Mouse (Mus musculus) gastrocnemius, postnatal 36 days (tissue): Measurements from ENCODE around the gene CN725425. TPM values are rescaled to one million over a fixed set of nuclear protein-coding genes. Genes with fewer than 3 reads are reported as not detected.

Source experiments
- DNase-seq, 2 experiments: peaks; one replicate each; pipeline ENCODE4 v3.0.0; 2022
- intact Hi-C: fragments of 180-260 bp; cut with DNase I; formaldehyde crosslinking; loops from one replicate; pipeline ENCODE4 v1.15.1; 2025
- total RNA-seq, 2 experiments: library from RNA; stranded (reverse); gene quantifications; 2 replicates each; pipeline ENCODE4 v1.2.3; 2021

The CN725425 gene
- total RNA-seq, 2 experiments from 2014 or later, result not detected

DNA sequence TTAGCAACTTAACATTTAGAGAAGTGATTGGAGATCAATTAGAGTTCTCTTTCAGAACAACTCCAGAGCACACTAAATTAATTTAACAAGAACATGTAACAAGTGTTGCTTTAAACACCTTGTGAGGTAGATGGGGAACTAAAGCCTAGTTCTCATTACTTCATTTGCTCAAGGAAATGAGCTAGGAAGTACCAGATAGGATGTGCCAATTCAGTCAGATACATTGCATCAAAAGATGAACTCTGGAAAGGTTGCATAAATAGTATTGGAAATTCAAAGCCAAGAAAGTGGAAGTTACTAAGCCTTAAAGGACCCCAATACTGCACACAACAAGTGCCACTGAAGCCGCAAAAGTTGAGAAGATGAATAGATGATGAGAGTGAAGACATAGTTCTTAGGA lies 3.2 kb downstream of the CN725425 start:
- intact Hi-C loops, result no loop called here
- DNase-seq, result no peak

DNA sequence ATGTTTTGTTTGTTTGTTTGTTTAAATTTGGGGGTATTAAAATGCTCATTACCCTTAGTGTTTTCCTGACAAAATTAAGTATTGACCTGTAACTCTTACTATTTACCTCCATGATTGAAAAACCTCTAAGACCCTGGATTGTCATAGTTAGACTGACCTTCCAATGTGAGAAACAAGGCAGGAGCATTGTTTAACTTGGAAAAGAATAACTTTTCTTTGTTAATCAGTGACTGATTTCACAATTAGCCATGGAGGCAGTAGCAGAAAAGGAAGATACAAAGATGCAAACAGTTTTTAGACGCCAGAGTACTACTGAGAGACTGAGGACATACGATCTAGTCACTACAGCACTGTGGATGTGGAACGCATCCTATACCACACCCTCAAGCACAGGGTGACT lies 4.2 kb downstream of the CN725425 start:
- no peak for DNase-seq
- intact Hi-C loops, result no loop called here

DNA sequence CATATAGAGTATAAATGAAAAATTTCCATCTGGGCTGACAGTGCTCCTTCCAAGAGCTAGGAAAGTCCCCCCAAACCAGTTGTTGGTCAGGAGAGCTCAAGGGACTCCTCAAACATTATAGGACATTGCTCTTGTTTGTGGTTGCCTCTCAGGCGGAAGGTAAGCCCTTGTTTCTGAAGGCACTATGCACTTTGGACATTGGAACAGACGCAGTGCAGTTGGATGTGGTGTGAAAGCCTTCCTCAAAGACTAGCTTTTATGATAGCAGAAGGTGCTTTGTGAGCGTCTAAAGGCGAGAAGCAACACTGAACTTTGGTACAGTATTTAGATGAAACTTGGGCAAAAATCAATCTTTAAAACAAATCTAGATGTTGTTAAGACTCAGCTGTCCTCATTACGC lies 7.2 kb downstream of the CN725425 start:
- intact Hi-C loops, result no loop called here
- no peak for DNase-seq

DNA sequence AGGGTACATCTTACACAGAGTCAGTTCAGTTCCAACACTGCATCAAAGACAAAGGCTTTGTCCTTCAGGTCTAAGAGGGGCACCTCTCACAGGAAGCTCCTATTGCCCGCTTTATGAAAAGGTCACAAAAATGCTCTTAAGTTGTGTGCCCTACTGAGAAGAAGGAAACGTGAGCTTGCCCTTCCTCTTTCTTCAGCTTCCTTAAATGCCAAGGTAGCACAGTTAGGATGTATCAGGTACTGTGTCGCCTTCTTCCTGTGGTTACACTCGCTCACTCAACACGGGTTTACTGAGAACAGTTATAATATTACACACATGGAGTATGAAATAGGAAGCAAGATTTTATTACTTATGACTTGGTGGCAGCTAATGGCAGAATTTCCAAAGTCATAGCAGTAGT lies 38.0 kb downstream of the CN725425 start:
- DNase-seq, result no peak
- intact Hi-C loops, result no loop called here

DNA sequence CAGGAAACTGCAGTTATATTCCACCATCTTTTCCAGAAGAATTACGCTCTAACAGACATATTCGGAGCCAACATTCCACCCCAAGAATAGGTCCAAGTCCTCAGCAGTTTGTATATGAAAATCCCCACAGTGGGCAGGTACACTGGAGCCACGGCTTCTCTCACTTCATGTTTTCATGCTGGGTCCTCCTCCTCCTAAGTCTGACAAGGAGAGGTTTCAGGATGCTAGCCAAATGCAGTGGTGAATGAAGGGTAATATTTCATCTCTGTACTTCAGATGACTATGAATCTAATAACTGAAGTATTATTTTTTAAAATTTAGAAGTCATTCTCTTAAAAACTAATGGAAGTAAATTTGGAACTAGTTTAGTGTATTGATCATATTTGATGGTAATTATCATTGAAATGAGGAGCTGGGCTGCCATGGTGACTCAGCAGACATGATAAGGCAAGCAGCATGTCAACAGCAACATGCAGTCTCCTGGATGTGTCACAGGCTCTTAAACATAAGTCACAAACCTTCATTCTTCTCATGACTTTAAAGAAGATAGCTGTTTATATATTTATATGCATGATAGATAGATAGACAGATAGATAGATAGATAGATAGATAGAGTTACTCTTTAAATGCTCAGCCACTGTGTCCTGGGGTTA lies 41.5 kb downstream of the CN725425 start:
- DNase-seq, result no peak
- intact Hi-C loops, result no loop called here

DNA sequence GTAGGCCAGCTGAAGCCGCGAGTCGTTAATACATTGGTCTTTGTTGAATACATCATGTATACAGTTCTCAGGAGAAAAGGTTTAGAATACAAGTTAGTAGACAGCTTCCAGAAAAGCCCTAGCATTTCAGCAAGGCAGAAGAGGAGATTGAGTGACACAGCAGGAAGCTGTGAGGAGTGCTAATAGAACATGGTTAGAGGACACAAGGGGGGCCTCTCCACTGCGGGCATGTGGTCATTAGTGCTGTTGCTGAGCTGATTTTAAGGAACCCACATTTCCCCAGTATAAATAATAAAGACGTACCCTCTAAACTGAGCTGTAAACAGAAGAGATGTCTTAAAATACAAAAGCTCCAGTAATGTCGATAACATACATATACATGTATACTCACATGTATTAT lies 51.5 kb downstream of the CN725425 start:
- intact Hi-C loops, result no loop called here
- no peak for DNase-seq

DNA sequence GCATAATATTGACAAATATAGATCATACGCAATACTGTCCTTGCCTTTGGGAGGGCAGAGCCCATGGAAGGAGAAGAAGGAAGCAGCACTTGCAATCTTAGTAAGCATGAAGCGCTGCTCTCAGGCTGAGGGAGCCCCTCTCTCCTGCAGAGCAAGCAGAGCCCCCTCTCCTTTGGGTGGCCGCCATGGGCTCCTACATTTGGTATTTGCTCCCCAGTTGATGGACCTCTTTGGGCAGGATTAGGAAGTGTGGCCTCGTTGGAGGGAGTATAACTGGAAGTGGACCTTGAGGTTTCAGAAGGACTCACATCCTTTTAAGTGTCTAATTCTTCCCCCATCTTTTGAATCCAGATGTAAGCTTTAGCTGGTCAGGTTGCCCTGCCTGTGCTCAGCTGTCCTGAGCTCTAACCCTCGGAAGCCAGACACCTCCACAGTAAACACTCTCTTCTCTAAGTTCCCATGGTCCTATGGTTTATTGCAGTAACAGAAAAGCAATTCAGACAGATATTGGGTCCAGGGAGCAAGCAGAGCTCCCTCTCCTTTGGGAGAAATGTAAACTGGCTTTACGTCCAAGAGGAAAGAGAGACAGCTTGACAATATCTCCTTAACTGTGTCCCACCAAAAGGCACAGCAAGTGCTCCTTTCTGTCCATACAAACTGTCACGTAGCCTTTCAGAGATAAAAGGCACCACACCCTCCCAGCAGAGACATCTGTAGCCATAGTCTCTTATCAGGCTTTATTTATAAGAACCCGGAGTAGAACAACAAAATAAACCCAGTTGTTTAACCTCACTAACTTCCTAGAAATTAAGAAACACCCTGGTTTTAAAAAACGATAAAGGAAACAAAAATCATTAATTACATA lies 52.5 kb downstream of the CN725425 start:
- no peak for DNase-seq
- intact Hi-C loops, result no loop called here

DNA sequence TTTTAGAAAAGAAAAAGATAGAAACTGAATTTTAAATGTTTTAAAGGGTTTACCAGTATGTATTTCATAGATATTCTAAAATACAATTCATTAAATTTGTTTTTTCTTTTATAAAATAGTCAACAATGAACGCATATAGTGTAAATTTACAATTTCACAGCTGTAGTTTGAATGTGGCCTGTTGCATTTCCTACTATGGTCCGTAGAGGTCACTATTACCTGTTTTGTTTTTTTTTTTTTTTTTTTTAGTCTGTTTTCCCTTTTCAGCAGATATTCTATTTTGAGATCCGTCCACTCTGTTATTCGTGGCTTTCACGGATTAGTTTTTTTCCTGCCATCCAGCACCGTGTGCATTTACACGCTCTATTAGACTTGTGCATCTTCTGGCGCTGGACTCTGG lies 53.7 kb downstream of the CN725425 start:
- no peak for DNase-seq
- intact Hi-C loops, result no loop called here

DNA sequence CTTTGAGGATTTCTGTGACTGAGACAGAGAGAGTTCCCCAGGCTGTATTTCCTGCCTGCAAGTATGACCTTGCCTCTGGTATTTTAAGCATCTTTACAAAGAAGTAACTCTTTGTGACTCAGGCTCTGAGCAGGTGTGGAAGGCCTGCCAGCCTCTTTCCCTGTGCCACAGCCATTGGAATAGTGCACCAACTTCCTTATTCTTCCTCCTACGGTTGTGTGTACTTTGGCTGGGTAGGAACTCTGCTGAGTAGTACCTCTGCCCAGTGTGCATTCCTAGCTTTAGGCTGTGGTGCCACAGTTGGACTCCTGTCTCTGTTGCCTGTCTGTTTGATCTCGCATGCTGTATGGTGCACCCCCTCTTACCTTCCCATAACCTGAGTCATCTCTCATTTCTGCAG lies 56.0 kb downstream of the CN725425 start:
- intact Hi-C loops, result loop anchor here (2.0 kb wide), 1 partner anchor 33 kb away; no protein-coding TSS in a partner anchor
- DNase-seq, result no peak

DNA sequence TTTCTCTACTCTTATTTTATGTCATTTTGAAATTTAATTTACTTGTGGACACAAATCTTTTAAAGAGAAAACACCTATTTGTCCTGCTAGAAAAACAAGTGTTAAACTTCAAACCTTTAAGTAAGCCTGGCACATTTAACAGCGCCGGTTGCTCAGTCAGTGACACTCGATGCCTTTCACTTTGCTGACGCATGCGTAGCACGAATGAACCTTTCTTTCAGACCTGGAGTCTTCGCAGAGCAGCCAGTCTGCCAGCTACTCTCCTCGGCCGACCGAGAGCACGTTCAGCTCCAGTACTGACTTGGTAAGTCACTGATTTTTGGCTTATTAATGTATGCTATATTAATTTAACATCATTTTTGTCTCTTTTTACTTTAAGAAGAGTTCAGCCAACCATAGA lies 57.8 kb downstream of the CN725425 start:
- peak in 1 of 2 experiments; percentile 35 for DNase-seq
- intact Hi-C loops, result no loop called here

DNA sequence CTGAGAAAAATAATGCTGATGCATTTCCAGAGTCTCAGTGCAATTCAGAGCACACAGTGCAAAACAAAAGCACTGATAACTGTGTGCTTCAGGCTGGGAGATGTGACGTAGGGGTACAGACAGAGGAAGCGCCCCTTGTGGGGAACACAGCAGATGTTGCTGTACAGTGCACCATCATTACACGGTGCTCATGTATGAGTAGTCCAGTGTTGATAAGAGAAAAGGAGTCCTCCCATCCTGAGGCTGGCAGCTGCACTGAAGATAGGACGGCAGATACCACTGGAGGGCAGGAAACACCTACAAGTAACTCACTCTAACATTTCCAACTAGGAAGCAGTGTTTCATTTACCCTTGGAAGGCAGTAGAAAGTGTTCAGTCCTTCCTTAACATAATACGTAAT lies 61.3 kb downstream of the CN725425 start:
- intact Hi-C loops, result no loop called here
- no peak for DNase-seq

DNA sequence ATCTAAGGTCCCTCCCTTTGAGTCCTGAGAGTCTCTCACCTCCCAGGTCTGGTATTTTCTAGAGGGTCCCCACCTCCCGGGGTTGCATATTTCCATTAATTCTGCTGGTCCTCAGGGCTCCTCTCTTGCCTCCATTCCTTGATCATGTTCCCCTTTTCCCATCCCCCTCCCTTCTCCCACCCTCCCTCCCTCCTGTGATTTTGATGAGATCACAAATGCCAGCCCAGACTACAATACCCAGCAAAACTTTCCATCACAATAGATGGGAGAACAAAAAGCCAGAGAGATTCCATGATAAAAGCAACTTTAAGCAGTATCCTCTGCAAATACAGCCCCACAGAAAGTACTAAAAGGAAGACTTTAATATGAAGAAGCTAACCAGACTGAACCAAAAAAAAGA lies 64.6 kb downstream of the CN725425 start:
- DNase-seq, result no peak
- intact Hi-C loops, result no loop called here

DNA sequence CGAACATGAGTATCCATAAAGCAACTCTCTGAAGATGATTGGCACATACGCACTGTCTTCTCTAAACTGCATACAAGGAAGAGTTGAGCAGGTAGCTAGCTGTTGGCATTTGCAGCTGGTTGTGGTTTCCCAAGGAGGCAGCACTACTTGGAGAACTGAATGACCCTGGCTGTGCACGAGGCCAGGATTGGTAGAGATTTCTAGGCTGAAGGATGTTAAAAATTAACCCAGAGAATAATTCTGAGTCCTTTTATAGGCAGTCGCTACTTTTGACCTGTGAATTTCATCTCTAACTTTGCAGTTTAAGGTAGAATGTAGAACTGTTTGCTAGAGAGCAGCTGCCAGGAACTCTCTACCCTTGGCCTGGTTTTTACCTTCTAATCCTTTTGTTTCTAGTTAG lies 69.2 kb downstream of the CN725425 start:
- intact Hi-C loops, result no loop called here
- DNase-seq, result no peak

DNA sequence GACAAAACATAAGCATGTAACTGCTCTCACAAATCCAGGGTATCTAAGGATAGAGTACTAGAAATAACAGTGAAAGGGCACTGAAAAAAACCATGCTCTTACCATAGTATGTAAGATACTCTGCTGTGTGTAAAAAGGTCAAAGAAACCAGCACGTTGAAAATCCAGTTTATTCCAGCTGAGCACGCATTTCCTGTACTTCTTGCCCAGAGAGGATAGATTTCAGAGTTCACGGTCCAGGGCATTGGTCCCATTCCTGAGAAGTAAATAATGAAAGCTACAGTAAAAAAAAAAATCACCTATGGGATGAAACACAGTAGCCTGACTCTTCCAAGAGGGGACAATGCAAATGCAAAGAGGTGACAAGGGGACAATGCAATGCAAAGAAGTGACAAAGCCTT lies 76.7 kb downstream of the CN725425 start:
- no peak for DNase-seq
- intact Hi-C loops, result no loop called here

DNA sequence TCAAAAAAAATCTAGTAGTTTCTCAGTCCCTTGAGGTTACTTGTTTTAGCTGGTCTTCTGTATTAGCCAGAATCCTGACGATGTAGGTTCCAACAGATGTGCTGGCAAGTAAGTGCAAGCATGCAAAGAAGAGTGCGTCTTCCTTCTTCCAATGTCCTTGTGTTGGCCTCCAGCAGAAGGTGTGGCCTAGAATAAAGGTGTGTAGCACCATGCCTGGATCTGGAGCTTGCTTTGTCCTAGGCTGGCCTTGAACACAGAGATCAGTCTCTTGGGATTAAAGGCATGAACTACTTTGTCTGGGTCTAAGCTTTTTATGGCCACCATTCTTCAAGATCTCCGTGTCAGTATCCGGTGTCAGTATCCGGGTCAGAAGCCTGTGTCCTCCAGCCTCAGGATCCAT lies 80.3 kb downstream of the CN725425 start:
- no peak for DNase-seq

DNA sequence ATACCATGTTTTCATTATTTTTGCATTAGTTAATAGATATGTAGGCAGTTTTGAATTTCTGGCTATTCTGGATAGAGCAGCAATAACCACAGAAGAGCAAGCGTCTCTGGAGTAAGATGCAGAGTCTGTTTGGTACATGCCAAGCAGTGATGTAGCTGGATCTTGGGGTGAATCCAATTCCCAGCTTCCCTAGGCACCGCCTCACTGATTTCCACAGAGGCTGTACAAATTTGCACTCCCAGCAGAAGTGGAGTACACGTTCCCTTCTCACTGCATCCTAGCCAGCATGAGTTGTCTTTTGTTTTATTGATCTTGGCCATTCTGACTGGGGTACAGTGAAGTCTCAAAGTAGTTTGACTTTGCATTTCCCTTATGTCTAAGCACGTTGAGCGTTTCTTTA lies 82.2 kb downstream of the CN725425 start:
- intact Hi-C loops, result loop anchor here (10.0 kb wide), 1 partner anchor 87 kb away; the partner anchor contains the start of genes Abcd2 and CN725425
- no peak for DNase-seq

More for the DNA sequence above, 80.3 kb downstream of the CN725425 start:
- intact Hi-C loops, result no loop called here

DNA sequence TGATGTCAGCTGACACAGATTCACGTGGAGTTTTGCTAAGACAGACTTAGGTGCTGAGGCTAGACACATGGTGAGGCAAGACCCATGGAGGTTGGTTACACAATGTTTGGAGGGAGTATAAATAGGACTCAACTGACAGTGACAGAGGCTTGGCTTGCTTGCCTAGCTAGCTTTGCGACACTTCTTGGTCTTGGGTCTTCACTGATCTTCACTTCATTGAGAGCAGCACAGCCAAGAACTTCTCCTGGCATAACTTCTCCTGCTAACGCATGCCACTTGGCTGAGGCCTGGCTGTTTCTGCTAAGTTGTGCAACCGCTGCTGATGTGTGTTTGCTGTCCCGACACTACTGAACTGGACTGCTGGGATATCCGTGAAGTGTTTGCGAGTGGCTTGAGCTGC lies 83.5 kb downstream of the CN725425 start:
- intact Hi-C loops, result loop anchor here (10.0 kb wide), 1 partner anchor 88 kb away; the partner anchor contains the start of genes Abcd2 and CN725425

DNA sequence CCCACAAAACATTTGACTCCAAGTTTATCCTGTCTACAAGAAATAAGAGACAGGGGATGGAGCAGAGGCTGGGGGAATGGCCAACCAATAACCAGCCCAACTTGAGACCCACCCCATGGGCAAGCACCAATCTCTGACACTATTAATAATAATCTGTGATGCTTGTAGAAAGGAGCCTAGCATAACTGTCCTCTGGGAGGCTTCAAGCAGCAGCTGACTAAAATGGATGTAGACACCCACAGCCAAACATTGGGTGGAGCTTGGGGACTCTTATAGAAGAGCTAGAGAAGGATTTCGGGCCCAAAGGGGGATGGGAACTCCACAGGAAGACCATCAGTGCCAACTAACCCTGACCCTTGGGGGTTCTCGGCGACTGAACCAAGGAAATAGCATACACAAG lies 84.1 kb downstream of the CN725425 start:
- intact Hi-C loops, result loop anchor here (10.0 kb wide), 1 partner anchor 89 kb away; the partner anchor contains the start of genes Abcd2 and CN725425

More for the DNA sequence above, 83.5 kb downstream of the CN725425 start:
- DNase-seq, result peak; percentile 43 to 70

DNA sequence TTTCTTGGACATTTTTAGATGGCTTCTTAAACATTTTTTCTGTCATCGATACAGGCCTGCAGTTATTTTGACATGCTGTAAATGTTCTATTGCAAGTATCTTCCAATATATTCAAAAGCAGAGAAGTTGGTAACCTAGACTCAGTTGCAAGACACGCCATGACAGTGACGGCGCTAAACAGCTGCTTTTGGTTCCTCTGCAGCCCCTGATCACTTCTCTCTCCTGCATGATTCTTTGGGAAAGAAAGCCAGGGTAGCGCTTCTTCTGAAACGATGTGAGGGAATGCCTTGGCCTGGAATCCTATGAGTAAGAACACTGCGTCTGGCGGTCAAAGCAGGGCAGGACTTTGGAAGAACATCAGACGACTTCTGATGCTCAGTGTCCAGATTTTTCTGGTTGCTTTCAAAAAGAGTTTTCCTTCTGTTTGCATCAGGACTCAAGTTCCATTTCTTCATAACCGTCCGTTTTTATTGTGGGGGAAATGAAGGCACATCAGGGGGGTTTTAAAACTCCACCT lies 100.1 kb downstream of the CN725425 start:
- intact Hi-C loops, result no loop called here
- peak in 1 of 2 experiments; percentile 32 for DNase-seq

More for the DNA sequence above, 84.1 kb downstream of the CN725425 start:
- DNase-seq, result no peak

DNA sequence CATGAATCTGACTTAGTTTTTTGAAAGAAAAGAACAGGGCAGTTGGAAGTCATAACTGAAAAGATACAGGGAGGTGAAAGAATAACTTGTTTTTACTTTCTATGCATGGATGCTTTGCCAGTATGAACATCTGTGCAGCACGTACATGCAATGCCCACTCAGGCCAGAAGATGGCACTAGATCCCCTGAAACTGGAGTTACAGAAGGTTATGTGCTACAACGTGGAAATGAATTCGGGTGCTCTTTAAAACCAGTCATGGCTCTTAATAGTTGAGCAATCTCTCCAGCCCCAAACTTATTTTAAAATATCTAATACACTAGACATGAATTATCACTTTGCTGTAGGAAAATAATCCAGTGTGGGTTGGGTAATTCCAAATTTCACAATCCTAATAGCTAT lies 102.1 kb downstream of the CN725425 start:
- DNase-seq, result peak; percentile 90 to 91
- intact Hi-C loops, result loop anchor here (5.0 to 10.0 kb wide), 3 partner anchors 271 to 627 kb away; partner anchors contain the start of genes Cpne8 and Slc2a13

DNA sequence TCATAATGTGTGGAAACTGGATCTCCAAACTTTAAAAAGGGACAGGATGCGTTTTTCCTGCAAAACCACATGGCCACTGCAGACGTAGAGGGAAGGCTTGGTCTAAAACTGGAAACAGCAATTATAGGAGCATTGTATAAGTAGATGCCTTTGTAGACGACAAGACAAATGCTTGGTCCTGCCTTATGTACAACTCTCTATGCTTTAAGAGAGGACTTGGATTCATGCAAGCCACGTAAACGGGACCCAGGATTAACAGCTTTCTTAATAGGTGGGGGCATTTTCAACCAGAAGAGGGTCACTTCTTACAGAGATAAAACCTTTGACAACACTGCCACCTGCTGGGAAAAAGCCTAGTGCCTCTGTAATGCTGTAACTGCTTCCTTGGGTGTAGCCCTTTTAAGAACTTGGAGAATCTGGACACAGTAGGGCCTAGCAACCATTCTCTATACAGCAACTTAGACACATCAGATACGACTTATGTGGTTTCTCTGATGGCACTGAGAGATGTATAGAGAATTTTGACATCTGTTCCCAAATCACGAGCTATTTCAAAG lies 105.1 kb downstream of the CN725425 start:
- peak in 1 of 2 experiments; percentile 29 for DNase-seq
- intact Hi-C loops, result loop anchor here (5.0 to 10.0 kb wide), 3 partner anchors 268 to 630 kb away; partner anchors contain the start of genes Cpne8 and Slc2a13
